Mouse (Mus musculus) heart, postnatal 10 days (tissue): ENCODE data around the gene Slc9a9. TPM values are rescaled to one million over a fixed set of nuclear protein-coding genes. Genes with fewer than 3 reads are reported as not detected.
A peak's percentile ranks its signal among the peaks of the same experiment; 100 is the strongest.

ENCODE experiments used
- DNase-seq, 2 experiments: peaks; one replicate each; pipeline ENCODE4 v3.0.0; 2021
- intact Hi-C: fragments of 180-260 bp; cut with DNase I; formaldehyde crosslinking; loops from one replicate; pipeline ENCODE4 v1.15.1; 2025
- total RNA-seq, 2 experiments: library from RNA; stranded (reverse); gene quantifications; 2 replicates each; pipeline ENCODE4 v1.2.3; 2021

The Slc9a9 gene
- total RNA-seq, 2 experiments from 2014 or later: 2.7 to 2.8 TPM

DNA sequence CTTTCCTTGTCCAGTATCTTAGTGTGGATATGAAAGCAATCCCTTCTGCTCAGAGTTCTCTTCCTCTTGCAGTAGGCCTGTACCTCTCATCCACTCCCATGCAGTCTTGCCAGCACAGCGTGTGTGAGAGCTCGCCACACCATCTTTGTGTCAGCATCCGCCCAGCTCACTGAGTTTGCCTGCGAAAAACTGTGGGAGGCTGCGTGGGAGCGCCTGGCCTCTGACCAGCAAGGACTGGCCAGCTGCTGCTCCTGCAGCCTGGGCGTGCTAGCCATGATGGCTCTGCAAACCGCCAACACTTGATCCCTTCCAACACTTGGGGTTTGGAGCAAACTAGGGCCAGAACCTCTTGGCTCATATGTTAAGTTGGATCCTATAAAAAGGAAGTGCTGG, 11.4 kb downstream of the Slc9a9 start:
- peak; percentile 72 to 75 for DNase-seq
- intact Hi-C loops: no loop called here

DNA sequence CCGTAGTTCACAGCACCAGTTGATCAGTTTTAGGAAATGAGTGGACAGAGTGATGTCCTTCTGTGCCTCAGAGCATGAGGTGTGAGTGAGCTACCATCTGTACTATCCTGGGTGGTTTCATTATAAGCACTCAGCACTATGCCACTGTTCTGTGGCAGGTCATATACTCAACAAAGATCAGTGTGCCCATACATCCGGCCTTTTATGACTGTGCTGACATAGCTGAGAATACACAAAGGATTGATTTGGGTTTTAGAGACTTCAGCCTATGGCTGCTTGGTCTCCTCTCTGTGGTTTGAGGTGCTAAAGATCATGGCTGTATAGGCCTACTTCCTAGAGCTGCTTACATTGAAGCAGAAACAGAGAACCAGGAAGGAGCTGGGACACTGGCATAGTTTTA, 12.6 kb downstream of the Slc9a9 start:
- intact Hi-C loops: no loop called here
- DNase-seq: no peak

DNA sequence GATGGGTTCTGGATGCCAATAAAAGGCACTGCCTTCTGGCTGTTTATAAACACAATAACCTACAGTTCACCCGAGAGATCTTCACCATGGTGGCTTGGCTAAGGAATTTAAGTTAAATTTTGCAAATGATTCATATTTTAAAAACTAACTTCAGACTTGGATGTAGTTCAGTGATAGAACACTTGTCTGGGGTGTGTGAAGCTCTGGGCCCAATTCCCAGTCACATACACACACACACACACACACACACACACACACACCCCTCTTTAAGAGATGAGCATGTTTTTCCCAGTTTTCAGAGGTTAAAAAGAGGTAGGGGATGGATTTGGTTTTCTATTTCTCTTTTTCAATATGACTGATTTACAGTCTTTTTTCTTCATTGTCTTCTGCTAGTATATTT, 15.9 kb downstream of the Slc9a9 start:
- no peak for DNase-seq
- intact Hi-C loops: no loop called here

DNA sequence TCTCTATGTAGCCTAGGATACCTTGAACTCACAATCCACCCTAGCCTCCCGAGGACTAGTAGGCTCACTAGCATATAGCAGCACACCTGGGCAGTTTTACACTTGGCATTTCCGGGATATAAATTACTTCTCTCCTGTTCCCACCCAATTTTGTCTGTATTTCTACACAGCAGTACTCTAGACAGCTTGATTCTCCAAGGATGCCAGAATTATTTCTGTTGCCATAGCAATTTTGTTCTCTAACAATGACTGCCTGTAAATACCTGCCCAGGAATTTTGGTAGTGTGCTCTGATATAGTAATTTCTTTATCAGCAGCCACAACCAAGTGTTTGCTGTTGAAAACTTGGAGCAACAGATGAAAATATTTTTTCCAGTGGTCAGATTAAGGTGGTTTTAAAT, 16.7 kb downstream of the Slc9a9 start:
- intact Hi-C loops: no loop called here
- no peak for DNase-seq

DNA sequence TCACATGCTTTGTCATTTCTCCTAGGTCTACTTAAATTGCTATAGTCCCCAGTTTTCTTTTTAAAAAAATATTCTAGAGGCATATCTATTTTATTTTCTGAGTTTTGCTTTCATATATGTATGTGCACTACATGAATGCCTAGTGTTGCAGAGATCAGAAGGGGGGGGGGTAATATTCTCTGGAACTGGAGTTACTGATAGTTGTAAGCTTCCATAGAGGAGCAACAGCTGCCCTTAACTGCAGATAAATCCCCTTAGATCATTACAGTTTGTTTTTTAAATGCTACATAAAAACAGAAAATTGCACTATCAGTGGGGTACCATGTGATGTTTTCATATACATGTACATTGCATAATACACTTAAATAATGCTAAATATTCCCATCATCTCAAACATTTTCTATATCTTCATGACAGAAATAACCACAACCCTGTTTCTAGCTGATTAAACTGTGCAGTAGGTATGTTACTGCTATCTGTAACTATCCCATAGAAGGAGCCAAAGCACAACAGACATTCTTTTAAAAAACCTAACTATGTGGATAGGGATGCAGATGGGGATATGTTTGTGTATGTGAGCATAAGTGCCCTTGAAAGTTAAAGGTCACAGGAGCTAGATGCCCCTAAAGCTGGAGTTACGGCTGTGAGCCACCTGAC, 17.6 kb downstream of the Slc9a9 start:
- intact Hi-C loops: no loop called here
- no peak for DNase-seq

DNA sequence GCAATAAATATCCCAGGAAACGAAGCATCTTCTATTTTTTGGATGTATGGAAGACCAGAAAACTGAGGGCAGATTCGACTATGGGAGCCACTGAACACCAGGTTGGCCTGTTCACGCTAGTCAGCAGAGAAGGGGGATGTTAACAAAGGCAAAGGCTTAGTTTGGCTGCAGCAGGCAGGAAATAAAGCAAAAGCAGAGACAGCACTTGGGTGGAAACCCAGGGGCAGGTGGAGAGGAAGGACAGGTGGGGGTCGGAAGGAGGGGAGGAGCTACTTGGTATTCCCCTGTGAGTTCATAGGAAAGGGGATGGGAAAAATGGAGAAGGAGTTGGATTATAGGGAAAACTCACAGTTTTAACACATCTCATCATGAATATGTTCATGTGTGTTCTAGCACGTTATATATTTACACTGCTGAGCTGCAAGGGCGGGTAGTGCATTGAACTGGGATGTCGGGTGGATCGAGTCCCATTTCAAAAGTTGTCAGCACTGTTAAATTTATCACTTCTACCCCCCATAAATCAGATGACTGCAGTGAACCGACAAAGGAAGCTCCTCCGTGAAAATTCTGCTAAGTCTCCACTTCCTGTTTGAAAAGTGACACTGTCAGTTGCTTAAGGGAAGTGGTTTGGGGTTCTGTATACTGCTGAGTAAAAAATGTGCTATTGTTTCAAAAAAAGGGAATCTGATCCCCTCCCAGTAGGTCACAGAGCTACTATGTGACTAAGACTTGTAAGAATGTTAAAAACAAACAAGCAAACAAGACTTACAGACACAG, 21.8 kb downstream of the Slc9a9 start:
- intact Hi-C loops: loop anchor here (5.0 kb wide), 2 partner anchors 74 to 154 kb away; partner anchors contain the start of gene 1190002N15Rik
- DNase-seq: no peak

DNA sequence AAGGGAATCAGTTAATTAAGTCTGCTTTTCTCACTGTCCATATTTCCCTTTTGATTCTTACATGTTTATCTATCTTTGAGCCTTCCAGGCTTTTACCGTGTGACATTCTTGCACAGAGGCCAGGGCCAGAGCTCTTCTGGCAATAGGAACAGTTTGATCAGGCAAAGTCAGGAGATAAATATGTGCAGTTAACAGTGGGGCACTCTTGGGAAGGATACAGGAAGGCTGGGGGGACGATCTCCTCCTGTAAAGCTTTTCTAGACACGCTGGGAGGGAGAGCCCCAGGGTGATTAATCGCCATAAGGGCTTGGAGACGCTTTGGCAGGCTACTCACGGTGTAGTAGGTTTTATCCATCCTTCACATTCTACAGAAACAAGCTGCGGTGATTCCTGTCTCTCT, 22.4 kb downstream of the Slc9a9 start:
- intact Hi-C loops: loop anchor here (5.0 kb wide), 2 partner anchors 75 to 155 kb away; partner anchors contain the start of gene 1190002N15Rik
- DNase-seq: peak in 1 of 2 experiments; percentile 24

DNA sequence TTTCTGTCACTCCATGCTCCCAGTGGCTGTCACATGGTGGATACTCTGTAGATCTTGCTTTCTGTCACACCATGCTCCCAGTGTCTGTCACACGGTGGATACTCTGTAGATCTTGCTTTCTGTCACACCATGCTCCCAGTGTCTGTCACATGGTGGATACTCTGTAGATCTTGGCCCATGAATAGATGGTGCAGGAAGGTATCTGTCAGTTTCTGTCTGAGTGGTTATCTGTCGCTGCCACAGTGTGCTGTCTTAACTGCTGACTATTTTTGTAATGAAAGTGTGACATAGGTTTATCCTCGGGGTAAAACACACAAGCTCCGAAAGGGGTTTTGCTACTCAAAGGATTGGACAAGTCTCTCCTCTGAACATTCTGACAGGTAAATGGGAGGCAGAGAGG, 24.5 kb downstream of the Slc9a9 start:
- no peak for DNase-seq
- intact Hi-C loops: loop anchor here (5.0 kb wide), 2 partner anchors 77 to 157 kb away; partner anchors contain the start of gene 1190002N15Rik

DNA sequence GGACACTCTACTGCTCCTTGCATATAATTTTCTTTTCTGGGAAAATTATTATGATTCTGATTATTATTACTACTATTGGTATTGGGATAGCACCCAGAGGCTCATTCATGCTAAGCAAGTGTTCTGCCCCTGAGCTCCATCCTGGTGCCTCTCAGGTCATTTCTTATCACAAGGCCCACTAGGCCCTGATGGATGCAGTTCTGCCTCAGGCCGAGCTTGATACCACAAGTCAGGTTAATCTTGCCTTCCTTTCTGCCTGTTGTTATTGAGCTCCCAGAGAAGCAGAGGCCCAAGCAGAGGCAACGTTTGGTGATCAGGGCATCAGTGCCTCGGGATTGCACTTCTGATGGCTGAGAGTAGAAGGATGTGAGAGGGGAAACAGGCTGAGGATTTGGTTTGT, 25.3 kb downstream of the Slc9a9 start:
- no peak for DNase-seq
- intact Hi-C loops: loop anchor here (5.0 kb wide), 2 partner anchors 78 to 158 kb away; partner anchors contain the start of gene 1190002N15Rik

DNA sequence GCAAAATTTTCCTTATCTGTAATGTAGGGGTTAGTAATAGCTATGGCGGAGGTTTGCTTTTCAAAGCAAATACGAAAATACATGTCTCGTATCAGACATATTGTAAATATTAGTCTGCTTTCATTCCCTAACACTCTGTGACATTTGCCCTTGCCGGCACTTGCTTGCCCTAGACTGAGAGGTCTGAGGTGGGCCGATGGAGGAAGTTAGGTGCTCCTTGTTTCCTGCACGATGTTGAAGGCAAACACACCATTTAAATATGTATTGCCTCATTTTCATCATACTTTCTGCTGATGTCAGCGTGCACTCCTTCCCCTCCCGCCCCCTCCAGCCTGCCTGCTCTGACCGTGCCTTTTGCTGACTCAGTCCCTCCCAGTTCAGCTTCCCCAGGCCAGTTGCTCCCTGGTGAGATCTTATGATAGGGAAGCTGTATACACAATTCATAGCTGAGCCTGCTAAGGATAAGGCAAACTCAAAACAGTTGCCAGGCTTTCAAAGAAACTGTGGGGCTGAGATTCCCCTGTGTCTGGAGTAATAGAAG, 26.9 kb downstream of the Slc9a9 start:
- intact Hi-C loops: no loop called here
- DNase-seq: peak; percentile 17 to 34

DNA sequence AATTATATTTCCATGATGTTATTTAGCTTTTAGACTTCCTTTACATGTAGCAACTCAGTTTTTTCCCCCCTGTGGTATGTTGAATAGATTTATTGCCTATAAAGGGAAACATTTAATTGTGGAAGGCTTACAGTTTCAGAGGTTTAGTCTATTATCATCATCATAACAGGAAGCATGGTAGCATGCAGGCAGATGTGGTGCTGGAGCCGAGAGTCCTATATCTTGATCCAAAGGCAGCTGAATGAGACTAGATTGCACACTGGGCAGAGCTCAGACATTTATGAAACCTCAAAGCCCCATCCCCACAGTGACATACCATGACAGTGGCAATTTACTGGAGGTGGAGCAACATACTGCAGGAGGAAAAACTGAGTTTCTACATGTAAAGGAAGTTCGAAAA, 28.5 kb downstream of the Slc9a9 start:
- intact Hi-C loops: no loop called here
- DNase-seq: no peak

DNA sequence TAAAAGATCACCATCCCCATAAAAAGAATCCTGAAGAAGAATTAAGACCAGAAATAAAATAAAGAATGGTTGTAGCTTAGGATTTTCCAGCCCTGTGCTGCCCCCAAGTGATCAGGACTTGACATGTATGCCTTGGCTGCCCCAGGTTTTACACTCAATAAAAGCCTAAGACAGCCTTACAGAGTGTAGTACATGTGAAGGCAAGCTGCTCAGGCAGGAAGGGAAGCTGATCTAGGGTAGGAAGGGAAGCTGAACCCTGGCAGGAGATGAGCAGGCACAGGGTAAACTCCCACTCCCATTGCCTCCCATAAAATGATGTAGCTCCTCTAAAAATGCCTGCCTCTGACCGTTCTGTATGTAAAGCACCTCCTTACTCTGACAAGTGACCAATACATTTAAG, 30.8 kb downstream of the Slc9a9 start:
- intact Hi-C loops: no loop called here
- peak; percentile 56 to 61 for DNase-seq

DNA sequence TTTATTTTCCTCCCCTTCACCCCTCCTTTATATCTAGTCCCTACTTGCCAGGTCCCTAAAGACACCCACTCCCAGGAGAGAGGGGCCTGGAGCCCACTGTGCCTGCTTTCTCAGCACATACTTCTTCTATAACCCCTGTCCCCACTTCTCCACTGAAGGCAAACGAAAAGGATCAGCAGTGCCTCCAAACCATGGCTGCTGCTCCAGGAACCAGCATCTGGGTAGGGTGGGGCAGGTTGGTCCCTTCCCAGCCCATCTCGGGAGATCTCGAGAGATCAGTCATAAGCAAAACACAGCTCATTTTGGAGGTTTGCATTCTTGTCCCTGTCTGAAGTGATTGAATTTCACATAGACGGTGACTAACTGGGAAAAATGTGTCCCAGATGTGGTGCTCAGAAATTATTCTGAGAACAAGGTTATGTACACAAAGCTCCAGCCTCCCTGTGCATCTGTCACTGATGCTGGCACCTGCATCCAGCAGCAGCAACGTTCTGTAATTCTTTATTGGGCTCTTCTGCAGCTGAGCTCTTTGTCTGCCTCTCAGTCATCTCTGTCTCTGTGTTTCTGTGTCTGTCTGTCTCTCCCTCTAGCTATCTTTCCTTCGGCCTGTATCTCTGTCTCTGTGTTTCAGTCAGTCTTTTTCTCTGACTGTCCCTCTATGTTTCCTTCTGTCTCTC, 31.6 kb downstream of the Slc9a9 start:
- intact Hi-C loops: no loop called here
- DNase-seq: no peak

DNA sequence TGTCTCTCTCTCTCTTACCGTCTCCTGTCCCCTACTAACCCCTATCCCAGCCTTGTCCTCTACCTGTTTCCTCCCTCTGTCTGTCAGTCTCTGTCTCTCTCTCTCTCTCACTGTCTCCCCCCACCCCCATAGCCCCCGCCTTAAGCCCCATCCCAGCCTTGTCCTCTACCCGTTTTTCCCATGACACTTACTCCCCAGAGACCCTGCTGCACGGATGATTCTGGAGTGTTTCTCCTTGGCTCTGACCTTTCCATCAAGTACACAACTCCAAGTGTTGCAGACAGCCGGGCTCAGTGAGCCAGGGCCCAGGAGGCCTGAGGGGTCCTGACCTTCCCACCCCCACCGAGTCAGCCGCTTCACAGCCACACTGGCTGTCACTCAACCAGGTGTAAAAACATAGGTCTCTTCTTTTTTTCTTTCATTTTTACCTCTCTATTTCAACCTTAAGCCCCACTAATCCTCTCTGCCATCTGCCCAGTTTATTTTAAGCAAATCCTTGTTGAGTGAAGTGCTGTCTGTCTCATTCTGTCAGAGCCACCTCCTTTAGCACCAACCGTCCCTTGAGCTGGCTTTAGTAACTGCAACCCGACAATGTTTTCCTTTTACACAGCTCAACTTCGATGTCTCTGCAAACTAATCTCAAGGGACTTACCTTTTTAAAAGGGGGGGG, 32.4 kb downstream of the Slc9a9 start:
- intact Hi-C loops: no loop called here
- no peak for DNase-seq

DNA sequence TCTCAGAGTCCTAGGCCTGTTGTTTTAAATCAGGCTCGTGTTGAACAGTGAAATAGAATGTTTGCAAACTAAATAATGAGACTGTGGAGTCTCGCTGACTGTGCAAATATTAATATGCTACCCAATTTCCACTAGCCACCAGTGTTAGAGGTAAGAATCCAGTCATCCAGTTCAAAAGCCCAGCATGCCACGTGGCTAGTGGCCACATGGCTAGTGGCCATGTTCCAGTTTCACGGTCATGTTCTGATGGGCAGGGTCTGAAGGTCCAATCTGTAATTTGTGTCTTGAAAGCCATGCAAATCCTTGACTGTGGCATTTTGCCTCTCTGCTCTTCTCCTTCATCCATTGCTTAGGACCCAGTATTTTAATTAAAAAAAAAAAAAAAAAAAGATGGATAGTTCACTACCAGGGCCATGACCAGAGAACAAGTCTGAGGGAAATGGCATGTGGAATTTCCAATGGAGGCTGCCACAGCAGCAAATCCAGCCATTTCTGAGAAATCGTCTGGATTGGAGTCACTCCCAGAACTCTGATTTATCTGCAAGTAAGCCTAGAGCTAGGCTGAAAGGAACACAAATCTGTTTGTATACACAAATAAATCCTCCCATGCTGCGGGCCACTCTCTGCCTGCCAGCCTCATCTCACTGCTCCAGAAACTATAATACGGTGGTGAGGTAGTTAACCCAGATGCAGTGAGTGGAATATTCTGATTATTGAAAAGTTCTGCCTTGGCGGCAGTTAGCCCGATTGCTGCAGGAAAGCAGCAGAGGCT, 35.5 kb downstream of the Slc9a9 start:
- DNase-seq: no peak
- intact Hi-C loops: no loop called here

DNA sequence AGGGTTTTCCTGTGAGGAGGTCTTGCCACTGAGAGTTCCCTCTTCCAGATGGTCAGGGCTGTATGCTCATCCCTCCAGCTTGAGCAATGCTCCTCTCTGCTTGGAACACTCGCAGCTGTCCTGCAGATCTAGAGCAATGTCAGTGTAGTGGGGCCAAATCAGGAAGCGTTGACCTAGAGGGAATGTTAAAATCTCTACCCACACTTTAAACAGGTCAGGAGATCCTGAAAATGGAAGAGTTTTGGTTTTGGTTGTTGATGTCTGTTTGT, 36.0 kb downstream of the Slc9a9 start:
- no peak for DNase-seq
- intact Hi-C loops: no loop called here

DNA sequence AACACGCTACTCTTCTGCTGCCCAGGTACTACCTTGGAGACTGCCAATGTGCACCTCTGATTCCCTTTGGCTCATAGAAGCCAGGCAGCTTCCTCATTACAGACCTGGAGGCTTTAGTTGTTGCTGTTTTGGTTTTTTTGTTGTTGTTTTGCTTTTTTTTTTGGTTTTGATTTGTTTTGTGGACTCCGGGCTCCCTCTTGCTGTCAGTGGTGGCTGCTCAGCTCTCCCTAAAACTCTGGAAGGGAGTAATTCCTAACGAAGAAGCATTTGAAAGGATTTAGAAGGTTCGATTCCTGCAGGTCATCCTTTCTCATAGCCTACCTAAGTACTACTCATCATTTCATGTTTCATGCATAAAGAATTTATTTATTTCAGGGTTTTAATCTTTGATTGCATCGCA, 42.4 kb downstream of the Slc9a9 start:
- intact Hi-C loops: no loop called here
- DNase-seq: no peak

DNA sequence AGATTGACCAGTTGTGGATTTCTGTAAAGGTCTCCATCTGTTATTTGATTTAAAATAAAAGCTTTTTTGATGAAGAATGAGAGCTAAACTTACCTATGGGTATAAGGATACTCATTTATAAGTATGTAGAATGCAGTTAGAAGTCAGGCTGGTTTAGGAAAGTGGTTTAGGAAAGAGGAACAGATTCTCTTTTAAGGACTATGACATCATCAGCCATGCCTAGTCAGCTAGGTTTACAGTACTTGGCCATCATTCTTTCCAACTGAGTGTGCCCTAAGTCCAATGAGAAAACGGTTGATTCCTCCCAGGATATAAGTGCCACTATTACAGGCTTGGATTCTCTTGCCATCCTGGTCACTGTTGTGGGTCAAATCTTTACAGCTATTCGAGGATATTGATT, 47.0 kb downstream of the Slc9a9 start:
- no peak for DNase-seq
- intact Hi-C loops: no loop called here

DNA sequence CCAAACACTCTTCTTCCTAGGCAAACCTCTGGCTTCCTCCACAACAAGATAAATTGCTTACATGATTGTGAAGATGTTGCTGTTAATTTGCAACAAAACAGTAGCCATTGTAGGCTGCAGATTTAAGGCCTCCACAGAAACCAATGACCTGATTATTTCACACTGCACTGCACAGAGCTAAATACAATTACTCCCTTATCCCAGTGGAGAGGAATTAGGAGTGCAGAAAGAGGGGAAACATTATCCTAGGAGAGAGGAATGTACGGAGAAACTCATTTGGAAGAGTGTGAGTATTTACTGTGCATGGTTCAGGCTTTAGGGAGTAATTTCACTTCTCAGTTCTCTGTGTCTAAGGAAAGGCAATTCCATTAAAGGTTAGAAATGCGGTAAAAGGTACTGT, 53.9 kb downstream of the Slc9a9 start:
- intact Hi-C loops: no loop called here
- no peak for DNase-seq

DNA sequence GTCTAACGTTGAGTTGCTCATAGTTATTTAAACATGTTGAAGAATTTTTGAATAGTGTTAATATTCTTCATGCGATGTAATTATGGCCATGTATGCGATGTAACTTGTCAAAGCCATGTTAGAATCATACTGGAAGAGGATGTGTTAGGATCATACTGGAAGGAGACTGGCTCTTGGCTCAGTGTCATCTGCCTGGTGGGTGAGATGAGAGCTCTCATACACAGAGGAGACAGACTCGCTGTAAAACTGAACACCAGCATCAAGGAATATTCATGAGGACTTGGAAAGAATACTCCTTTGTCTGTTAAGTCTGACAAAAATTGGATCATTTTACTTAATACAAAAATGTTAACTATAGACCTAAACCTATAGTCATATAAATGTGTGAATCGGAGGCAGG, 55.4 kb downstream of the Slc9a9 start:
- intact Hi-C loops: no loop called here
- DNase-seq: no peak
